Mouse (Mus musculus): ENCODE results near the gene Actrt2. TPM values are rescaled to one million over a fixed set of nuclear protein-coding genes. Genes with fewer than 3 reads are reported as not detected.

The Actrt2 gene
- polyA plus RNA-seq, 1 experiment, result not detected

- H3K4me1 ChIP-seq (ENCODE audit: control insufficient read depth, insufficient read depth, insufficient read length, low read length), result peaks cover 20% of the 10 kb centered on the region; the same call in 1 of the 2 replicates
- no peak for TF ChIP-seq CTCF (IDR thresholded peaks at IDR 0.05; ENCODE audit: extremely low read depth, insufficient read length, insufficient replicate concordance, low read depth, low read length)
- TF ChIP-seq POLR2A (IDR thresholded peaks at IDR 0.05; ENCODE audit: low read depth, low read length), result no peak
- no peak overlapping the region for H3K27ac ChIP-seq (ENCODE audit: insufficient read depth, low read depth, low read length)
- H3K27me3 ChIP-seq (ENCODE audit: control insufficient read depth, insufficient read depth, low read length), result no peaks in the 10 kb centered on the region
- no peaks in the 10 kb centered on the region for H3K36me3 ChIP-seq (ENCODE audit: control insufficient read depth, insufficient read depth, low read length)
- 84% methylated on average over 3 of the region's 3 CpGs for WGBS
- no peak overlapping the region for H3K4me3 ChIP-seq (ENCODE audit: low read depth, low read length)
These were observed 44.4 kb downstream of the Actrt2 start for GRCm38 (mm10) chr4:154623241-154623640.

GRCm38 (mm10) chr4:154622521-154622920 lies 45.1 kb downstream of the Actrt2 start:
- 93% methylated on average over 4 of the region's 4 CpGs for WGBS
- TF ChIP-seq CTCF (IDR thresholded peaks at IDR 0.05; ENCODE audit: extremely low read depth, insufficient read length, insufficient replicate concordance, low read depth, low read length), result no peak
- TF ChIP-seq POLR2A (IDR thresholded peaks at IDR 0.05; ENCODE audit: low read depth, low read length), result no peak
- peaks cover 13% of the 10 kb centered on the region; the same call in 1 of the 2 replicates for H3K4me1 ChIP-seq (ENCODE audit: control insufficient read depth, insufficient read depth, insufficient read length, low read length)
- H3K4me3 ChIP-seq (ENCODE audit: low read depth, low read length), result no peak overlapping the region
- H3K27ac ChIP-seq (ENCODE audit: insufficient read depth, low read depth, low read length), result no peak overlapping the region
- H3K36me3 ChIP-seq (ENCODE audit: control insufficient read depth, insufficient read depth, low read length), result no peaks in the 10 kb centered on the region
- H3K27me3 ChIP-seq (ENCODE audit: control insufficient read depth, insufficient read depth, low read length), result no peaks in the 10 kb centered on the region

Other genes starting within 250 kb of the Actrt2 start
- gene Prdm16, start 31.0 kb downstream of the Actrt2 start, polyA plus RNA-seq (2012; rRNA removed), result 4.9 and 15.5 TPM in 2 replicates
- gene Ttc34, start 169.6 kb upstream of the Actrt2 start, polyA plus RNA-seq (2012; rRNA removed), result 0.06 TPM in 1 of 2 replicates, not detected in the other
- 0.06 and 0.10 TPM in 2 replicates for gene Mmel1, start 201.7 kb upstream of the Actrt2 start, polyA plus RNA-seq (2012; rRNA removed)
- 78.7 and 197 TPM in 2 replicates for gene Fam213b, start 231.3 kb upstream of the Actrt2 start, polyA plus RNA-seq (2012; rRNA removed)